Mouse (Mus musculus) forebrain, embryonic 12.5 days (tissue): Measurements from ENCODE around the gene Klhdc9. TPM values are rescaled to one million over a fixed set of nuclear protein-coding genes. Genes with fewer than 3 reads are reported as not detected.
"Not testable (repeated sequence)": the region's sequence is repeated elsewhere in the genome, so short reads cannot be mapped to it uniquely, and the experiment has no call there.

Source experiments
- ATAC-seq: fragments of 200-750 bp; cut with Nextera tagmentation; 2 replicates; pipeline ENCODE4 v1.8.0; 2017; ENCODE audit warnings: moderate TSS enrichment; ENCODE audit not compliant: low FRiP score
- H3K27ac ChIP-seq: fragments of 300-500 bp; sonication (generic); 2 replicates; pipeline ENCODE4 v1.5.1; 2016; ENCODE audit warnings: mild to moderate bottlenecking
- H3K27me3 ChIP-seq: fragments of 300-500 bp; sonication (generic); 2 replicates; pipeline ENCODE4 v1.6.1; 2016; ENCODE audit warnings: mild to moderate bottlenecking
- H3K36me3 ChIP-seq: fragments of 300-500 bp; sonication (generic); replicated peaks from 2 replicates; pipeline ENCODE4 v1.6.1; 2016; ENCODE audit warnings: mild to moderate bottlenecking
- H3K4me1 ChIP-seq: fragments of 300-500 bp; sonication (generic); 2 replicates; pipeline ENCODE4 v1.6.1; 2016
- H3K4me2 ChIP-seq: fragments of 300-500 bp; sonication (generic); 2 replicates; pipeline ENCODE4 v1.6.1; 2016; ENCODE audit warnings: mild to moderate bottlenecking, moderate library complexity
- H3K4me3 ChIP-seq: fragments of 300-500 bp; sonication (generic); replicated peaks from 2 replicates; pipeline ENCODE4 v1.5.1; 2016; ENCODE audit warnings: mild to moderate bottlenecking
- H3K9ac ChIP-seq: fragments of 300-500 bp; sonication (generic); 2 replicates; pipeline ENCODE4 v1.6.1; 2016; ENCODE audit warnings: mild to moderate bottlenecking
- H3K9me3 ChIP-seq: fragments of 300-500 bp; sonication (generic); 2 replicates; pipeline ENCODE4 v1.6.1; 2016
- WGBS: fragments of 180-500 bp; shearing (Covaris S2); methylation state at CpG from one replicate; pipeline ENCODE4 v1.1.7; 2016; 5-methylcytosine and 5-hydroxymethylcytosine counted together
- polyA plus RNA-seq: library from polyadenylated mRNA; unstranded; fragments of >200 nt; fragmentation: Nextera tagmentation; extraction: Ambion mirVana; gene quantifications from 2 replicates; pipeline ENCODE4 v1.2.1, GENCODE M21; 2016

Gene Klhdc9
- polyA plus RNA-seq, 1 experiment from 2014 or later: 2.5 TPM

- not testable (repeated sequence) for H3K27ac ChIP-seq, H3K9me3 ChIP-seq, H3K4me3 ChIP-seq, H3K27me3 ChIP-seq, ATAC-seq, H3K36me3 ChIP-seq, H3K4me2 ChIP-seq, H3K9ac ChIP-seq
- H3K4me1 ChIP-seq: peaks cover 35% of the 10 kb centered on the region
- 92% methylated on average over 4 of the region's 4 CpGs for WGBS
Observed at GRCm38 (mm10) chr1:171326588-171326987, 34.0 kb downstream of the Klhdc9 start.

GRCm38 (mm10) chr1:171325571-171325970 is 35.0 kb downstream of the Klhdc9 start:
- Histone ChIP-seq H3K4me1 (peaks cover 26% of the 10 kb centered on the region), H3K9ac (no peak overlapping the region), H3K27me3 (no peaks in the 10 kb centered on the region), H3K4me2 (no peak overlapping the region), H3K9me3 (no peaks in the 10 kb centered on the region), H3K36me3 (0 out of 2 replicates have a peak, but pooled peaks cover 6% of the 10 kb centered on the region), H3K27ac (no peak overlapping the region), H3K4me3 (no peak overlapping the region)
- no peak for ATAC-seq
- WGBS: 85% methylated on average over 2 of the region's 2 CpGs

GRCm38 (mm10) chr1:171322012-171322411 is 38.6 kb downstream of the Klhdc9 start:
- Histone ChIP-seq H3K4me2 (no peak overlapping the region), H3K9ac (no peak overlapping the region), H3K27ac (no peak overlapping the region), H3K4me3 (no peak overlapping the region), H3K36me3 (0 out of 2 replicates have a peak, but pooled peaks cover 6% of the 10 kb centered on the region), H3K27me3 (no peaks in the 10 kb centered on the region), H3K9me3 (no peaks in the 10 kb centered on the region), H3K4me1 (0 out of 2 replicates have a peak, but pooled peaks cover 6% of the 10 kb centered on the region)
- ATAC-seq: 0 out of 2 replicates have a peak, but pooled peaks have one; percentile 39
- 84% methylated on average over 1 of the region's 1 CpGs for WGBS

GRCm38 (mm10) chr1:171321415-171321814 is 39.2 kb downstream of the Klhdc9 start:
- Histone ChIP-seq H3K4me1 (0 out of 2 replicates have a peak, but pooled peaks cover 4% of the 10 kb centered on the region), H3K4me3 (no peak overlapping the region), H3K27ac (no peak overlapping the region), H3K4me2 (no peak overlapping the region), H3K27me3 (no peaks in the 10 kb centered on the region), H3K9me3 (no peaks in the 10 kb centered on the region), H3K36me3 (0 out of 2 replicates have a peak, but pooled peaks cover 6% of the 10 kb centered on the region), H3K9ac (no peak overlapping the region)
- ATAC-seq: no peak

GRCm38 (mm10) chr1:171320151-171320550 is 40.4 kb downstream of the Klhdc9 start:
- no peaks in the 10 kb centered on the region for H3K9me3 ChIP-seq
- WGBS: 6% methylated on average over 5 of the region's 5 CpGs
- no peak for ATAC-seq
- H3K27me3 ChIP-seq: no peaks in the 10 kb centered on the region
- no peaks in the 10 kb centered on the region for H3K4me1 ChIP-seq
- H3K4me2 ChIP-seq: no peak overlapping the region
- no peak overlapping the region for H3K27ac ChIP-seq
- 0 out of 2 replicates have a peak, but pooled peaks cover 3% of the 10 kb centered on the region for H3K36me3 ChIP-seq
- no peak overlapping the region for H3K4me3 ChIP-seq
- H3K9ac ChIP-seq: no peak overlapping the region

GRCm38 (mm10) chr1:171319748-171320147 is 40.9 kb downstream of the Klhdc9 start:
- H3K36me3 ChIP-seq: no peaks in the 10 kb centered on the region
- no peak for ATAC-seq
- no peaks in the 10 kb centered on the region for H3K4me1 ChIP-seq
- H3K27me3 ChIP-seq: no peaks in the 10 kb centered on the region
- no peak overlapping the region for H3K4me3 ChIP-seq
- H3K9ac ChIP-seq: no peak overlapping the region
- no peak overlapping the region for H3K27ac ChIP-seq
- WGBS: 8% methylated on average over 7 of the region's 7 CpGs
- H3K4me2 ChIP-seq: no peak overlapping the region
- H3K9me3 ChIP-seq: no peaks in the 10 kb centered on the region

- H3K27ac ChIP-seq: no peak overlapping the region
- no peaks in the 10 kb centered on the region for H3K9me3 ChIP-seq
- no peaks in the 10 kb centered on the region for H3K4me1 ChIP-seq
- WGBS: 70% methylated on average over 2 of the region's 2 CpGs
- no peak overlapping the region for H3K4me2 ChIP-seq
- H3K36me3 ChIP-seq: no peaks in the 10 kb centered on the region
- H3K27me3 ChIP-seq: 0 out of 2 replicates have a peak, but pooled peaks cover 2% of the 10 kb centered on the region
- ATAC-seq: no peak
- H3K9ac ChIP-seq: no peak overlapping the region
- H3K4me3 ChIP-seq: no peak overlapping the region
Observed at GRCm38 (mm10) chr1:171309321-171309720, 51.3 kb downstream of the Klhdc9 start.

Other genes starting within 250 kb of the Klhdc9 start
- gene Cfap126, start 246.9 kb downstream of the Klhdc9 start, polyA plus RNA-seq: 3.9 and 5.2 TPM in 2 replicates
- 218 and 236 TPM in 2 replicates for gene Sdhc, start 210.2 kb downstream of the Klhdc9 start, polyA plus RNA-seq
- gene Mpz, start 210.1 kb downstream of the Klhdc9 start, polyA plus RNA-seq: 0.54 and 1.0 TPM in 2 replicates
- gene Pcp4l1, start 164.5 kb downstream of the Klhdc9 start, polyA plus RNA-seq: 6.7 and 7.0 TPM in 2 replicates
- 0.22 and 0.23 TPM in 2 replicates for gene Nr1i3, start 146.8 kb downstream of the Klhdc9 start, polyA plus RNA-seq
- 29.4 and 31.6 TPM in 2 replicates for gene Tomm40l, start 138.3 kb downstream of the Klhdc9 start, polyA plus RNA-seq
- 1.5 and 2.6 TPM in 2 replicates for gene Apoa2, start 135.7 kb downstream of the Klhdc9 start, polyA plus RNA-seq
- gene Fcer1g, start 126.4 kb downstream of the Klhdc9 start, polyA plus RNA-seq: 12.6 and 15.3 TPM in 2 replicates
- gene Adamts4, start 110.4 kb downstream of the Klhdc9 start, polyA plus RNA-seq: 8.9 TPM in 2 replicates
- gene Ndufs2, start 109.4 kb downstream of the Klhdc9 start, polyA plus RNA-seq: 209 and 213 TPM in 2 replicates
- gene B4galt3, start 90.5 kb downstream of the Klhdc9 start, polyA plus RNA-seq: 78.1 and 78.6 TPM in 2 replicates
- gene Ppox, start 79.6 kb downstream of the Klhdc9 start, polyA plus RNA-seq: 58.7 and 68.0 TPM in 2 replicates
- gene Usp21, start 72.8 kb downstream of the Klhdc9 start, polyA plus RNA-seq: 119 and 125 TPM in 2 replicates
- 94.8 and 98.4 TPM in 2 replicates for gene Ufc1, start 65.8 kb downstream of the Klhdc9 start, polyA plus RNA-seq
- gene Dedd, start 31.7 kb downstream of the Klhdc9 start, polyA plus RNA-seq: 48.5 and 51.0 TPM in 2 replicates
- 46.4 and 48.7 TPM in 2 replicates for gene Nit1, start 15.2 kb downstream of the Klhdc9 start, polyA plus RNA-seq
- 167 and 178 TPM in 2 replicates for gene Pfdn2, start 15.1 kb downstream of the Klhdc9 start, polyA plus RNA-seq
- 1.0 and 1.1 TPM in 2 replicates for gene Nectin4, start 9.3 kb upstream of the Klhdc9 start, polyA plus RNA-seq
- 0.69 and 0.75 TPM in 2 replicates for gene Arhgap30, start 28.2 kb upstream of the Klhdc9 start, polyA plus RNA-seq
- 175 and 190 TPM in 2 replicates for gene Usf1, start 50.5 kb upstream of the Klhdc9 start, polyA plus RNA-seq
- gene Tstd1, start 58.1 kb upstream of the Klhdc9 start, polyA plus RNA-seq: 9.0 and 11.0 TPM in 2 replicates
- 11.1 and 11.4 TPM in 2 replicates for gene F11r, start 76.7 kb upstream of the Klhdc9 start, polyA plus RNA-seq
- gene Alyref2, start 142.7 kb upstream of the Klhdc9 start, polyA plus RNA-seq: 17.1 and 20.2 TPM in 2 replicates
- gene Itln1, start 174.5 kb upstream of the Klhdc9 start, polyA plus RNA-seq: not detected in 2 replicates
- gene Cd244a, start 198.4 kb upstream of the Klhdc9 start, polyA plus RNA-seq: not detected in 2 replicates
- gene Ly9, start 246.6 kb upstream of the Klhdc9 start, polyA plus RNA-seq: not detected in 2 replicates